Mouse (Mus musculus) CD8-positive naive resting alpha-beta T cell, adult 2 months (primary cell): ENCODE data around the gene Arl5a.

Experiments used
- DNase-seq, 2 experiments: peaks; one replicate each; pipeline ENCODE4 v3.0.0; 2022; ENCODE audit warnings: low read depth in 2 of 2, low spot score in 2 of 2

Gene Arl5a

DNA sequence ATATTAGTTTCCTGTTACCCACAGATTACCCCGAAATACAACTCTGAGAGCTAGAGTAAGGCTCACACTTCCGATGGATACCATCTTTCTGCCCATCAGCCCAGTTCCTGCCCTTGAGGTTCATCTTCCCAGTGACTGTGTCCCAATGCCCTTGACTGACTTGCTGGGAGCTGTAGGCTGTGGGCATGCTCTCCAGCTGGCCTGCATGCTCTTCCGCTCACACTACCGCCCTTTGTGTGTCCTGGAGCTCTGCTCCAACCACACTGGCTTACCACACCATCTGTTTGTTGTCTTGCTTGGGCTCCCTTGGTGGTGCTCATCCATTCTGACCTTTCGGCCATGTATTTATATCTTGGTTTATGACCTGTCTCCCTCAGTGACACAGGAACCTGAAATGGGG is 57.0 kb downstream of the Arl5a start:
- DNase-seq: no peak

- no peak for DNase-seq
Observed at GRCm38 (mm10) chr2:52367248-52367647, 57.5 kb downstream of the Arl5a start.

- no peak for DNase-seq
Observed at GRCm38 (mm10) chr2:52361086-52361485, 63.6 kb downstream of the Arl5a start.

DNA sequence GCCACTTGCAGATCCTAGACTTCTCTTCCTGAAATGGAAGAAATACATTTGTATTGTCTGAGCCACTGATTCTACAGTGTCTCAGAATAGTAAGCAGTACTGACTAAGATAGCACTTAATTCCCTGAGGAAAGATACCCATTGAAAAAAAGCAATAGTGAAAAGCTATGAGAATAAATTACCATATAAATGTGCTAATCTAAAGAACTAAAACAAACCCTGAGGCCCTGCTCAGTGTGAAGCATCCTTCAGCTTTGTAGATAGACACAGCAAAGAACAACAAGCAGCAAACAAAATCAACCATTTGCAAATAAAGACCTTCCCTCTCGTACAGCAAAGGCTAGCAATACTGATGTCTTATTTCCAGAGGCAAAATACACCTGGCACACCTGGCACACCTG is 65.0 kb downstream of the Arl5a start:
- no peak for DNase-seq

DNA sequence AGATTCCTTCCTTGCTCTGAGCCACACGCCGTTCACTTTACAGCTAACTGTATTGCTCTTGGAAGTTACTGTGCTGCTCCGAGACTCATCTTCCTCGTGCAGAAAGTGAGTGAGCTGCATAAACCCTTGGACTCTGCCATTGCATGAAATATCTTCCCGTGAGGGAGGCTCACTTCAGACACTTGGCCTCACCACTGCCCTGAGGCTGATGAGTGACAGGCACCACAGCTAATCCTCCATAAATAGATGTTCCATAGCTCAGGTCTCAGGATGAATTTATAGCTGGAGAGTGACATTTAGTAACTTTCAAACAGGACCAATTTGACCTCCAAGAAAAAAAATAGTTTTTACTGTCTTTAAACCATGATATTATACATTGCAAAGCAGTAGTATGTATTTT is 66.5 kb downstream of the Arl5a start:
- no peak for DNase-seq

GRCm38 (mm10) chr2:52351029-52351428 is 73.7 kb downstream of the Arl5a start:
- no peak for DNase-seq
